ENCODE assay signal across 25 mouse cellular contexts in the genomic region with DNA sequence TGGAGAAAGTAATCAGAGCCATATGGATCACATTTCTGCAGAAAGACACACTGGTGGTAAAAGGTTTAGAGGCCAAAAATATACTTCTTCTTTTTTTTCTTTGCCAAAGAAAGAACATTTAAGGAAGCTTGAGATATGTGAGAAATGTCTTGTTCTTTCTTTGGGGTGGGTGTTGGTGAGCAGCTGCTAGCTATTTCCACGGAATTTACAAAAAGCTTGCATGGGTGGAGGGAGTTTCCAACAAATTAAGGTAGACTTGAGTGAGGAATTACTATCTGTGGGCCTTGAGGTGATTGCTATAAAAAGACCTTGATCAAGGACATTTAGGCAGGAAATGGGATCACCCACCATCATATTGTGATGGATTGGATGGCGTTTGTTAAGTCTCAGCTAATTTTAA. TPM values are rescaled to one million over a fixed set of nuclear protein-coding genes. Genes with fewer than 3 reads are reported as not detected.
DNase-seq lines count a peak whose midpoint lies in the region; TF ChIP-seq lines count a peak whose summit lies in the region.
"Had no signal": no experiment of that assay in that cellular context is flagged by ENCODE, and none has a peak within 500 bp of the region (broad histone marks: within the 10 kb centered on the region; RNA-seq: fewer than 3 reads in every experiment).

No protein-coding gene starts in this region.

- H3K4me3 ChIP-seq in left cerebral cortex, adult 2 months, result no peak overlapping the region
- H3K4me3 ChIP-seq: embryonic facial prominence, embryonic 13.5 days; embryonic facial prominence, embryonic 15.5 days; erythroblast, embryonic 14.5 days; forebrain, embryonic 10.5 days; forebrain, embryonic 12.5 days had no signal

- H3K27ac ChIP-seq in left cerebral cortex, adult 2 months, result peak overlapping the region; percentile 77
- H3K27ac ChIP-seq: embryonic facial prominence, embryonic 13.5 days; embryonic facial prominence, embryonic 15.5 days; forebrain, embryonic 10.5 days; forebrain, embryonic 12.5 days had no signal

- intact Hi-C loops in left cerebral cortex, adult 2 months (cut with DNase I), result loop anchor here (5.0 to 10.0 kb wide), 7 partner anchors 160 to 1350 kb away; no protein-coding TSS in a partner anchor
- intact Hi-C loops in heart, postnatal 14 days (cut with DNase I), result no loop called here

- DNase-seq in left cerebral cortex, adult 2 months (ENCODE audit: extremely low spot score in 1 of 2, low spot score in 2 of 2), result peak in 1 of 2 experiments; percentile 30
- DNase-seq in left cerebral cortex, adult 11 months (ENCODE audit: low spot score), result no peak
- DNase-seq in right cerebral cortex, adult 18-20 months, result peak; percentile 54
- no peak for DNase-seq in right cerebral cortex, adult 2 months (ENCODE audit: low spot score in 2 of 2)
- DNase-seq in right cerebral cortex, postnatal 36 days (ENCODE audit: low spot score in 2 of 2), result peak; percentile 12 to 51
- no peak for DNase-seq in right cerebral cortex, postnatal 4 days
- peak; percentile 81 for DNase-seq in telencephalon, adult 2 months (ENCODE audit: low read depth, low spot score)
- no peak for DNase-seq in heart, postnatal 14 days
- DNase-seq: adrenal gland, adult 2 months; adrenal gland, postnatal 10 days; adrenal gland, postnatal 25 days; cerebellum, adult 11 months; cerebellum, adult 18-20 months; cerebellum, adult 8-10 months; cerebellum, adult 9-11 months; cerebellum, postnatal 14 days; cerebellum, postnatal 36 days; embryo, embryonic 11 days had no signal

- TF ChIP-seq CTCF in left cerebral cortex, adult 2 months (IDR thresholded peaks at IDR 0.05), result no peak

RNA-seq across cellular contexts. Expression of gene Brinp1, which starts 3.1 kb away (rescaled TPM):
- 100 to 1,000 TPM; 250 to 282 TPM for total RNA-seq in left cerebral cortex, adult 2 months (2021)
- under 1 TPM; 0.10 to 0.22 TPM for total RNA-seq in heart, postnatal 14 days (2021)
- total RNA-seq: common myeloid progenitor, adult 5-6 weeks; MEL had no signal

Comparison
In these comparisons a context has a peak if more than half of its experiments do, and no peak if none do; other contexts are left out.
1. DNase-seq: peak in right cerebral cortex, adult 18-20 months (single experiment), right cerebral cortex, postnatal 36 days (2 of 2) and telencephalon, adult 2 months (single experiment); none in left cerebral cortex, adult 11 months (single experiment), right cerebral cortex, adult 2 months (0 of 2), right cerebral cortex, postnatal 4 days (single experiment) and heart, postnatal 14 days (0 of 2).
2. RNA of gene Brinp1, which starts 3.1 kb away (total RNA-seq): 250 to 282 TPM in left cerebral cortex, adult 2 months; 0.10 to 0.22 TPM in heart, postnatal 14 days; every median in the first group is over 100 times any median in the second.